Mouse (Mus musculus) midbrain, embryonic 10.5 days (tissue): ENCODE data around the gene Gm8011. TPM values are rescaled to one million over a fixed set of nuclear protein-coding genes. Genes with fewer than 3 reads are reported as not detected.
"Not testable (repeated sequence)": the region's sequence is repeated elsewhere in the genome, so short reads cannot be mapped to it uniquely, and the experiment has no call there.

Experiments used
- DNase-seq: peaks from one replicate; pipeline ENCODE4 v3.0.0-alpha.2; 2017; ENCODE audit warnings: low spot score
- H3K27ac ChIP-seq: fragments of 300-500 bp; sonication (generic); replicated peaks from 2 replicates; pipeline ENCODE4 v1.5.1; 2016; ENCODE audit warnings: mild to moderate bottlenecking
- H3K27me3 ChIP-seq: fragments of 300-500 bp; sonication (generic); 2 replicates; pipeline ENCODE4 v1.6.1; 2016; ENCODE audit warnings: low read depth, mild to moderate bottlenecking; ENCODE audit not compliant: poor library complexity, severe bottlenecking
- H3K36me3 ChIP-seq: fragments of 300-500 bp; sonication (generic); 2 replicates; pipeline ENCODE4 v1.6.1; 2016; ENCODE audit warnings: mild to moderate bottlenecking, moderate library complexity
- H3K4me1 ChIP-seq: fragments of 300-500 bp; sonication (generic); 2 replicates; pipeline ENCODE4 v1.6.1; 2016
- H3K4me3 ChIP-seq: fragments of 300-500 bp; sonication (generic); 2 replicates; pipeline ENCODE4 v1.5.1; 2016; ENCODE audit warnings: mild to moderate bottlenecking, moderate library complexity
- H3K9me3 ChIP-seq: fragments of 300-500 bp; sonication (generic); replicated peaks from 2 replicates; pipeline ENCODE4 v1.6.1; 2016; ENCODE audit warnings: mild to moderate bottlenecking
- WGBS: fragments of 180-500 bp; shearing (Covaris S2); methylation state at CpG from one replicate; pipeline ENCODE4 v1.1.7; 2016; 5-methylcytosine and 5-hydroxymethylcytosine counted together
- polyA plus RNA-seq: library from polyadenylated mRNA; unstranded; fragments of >200 nt; fragmentation: Nextera tagmentation; extraction: Ambion mirVana; gene quantifications from 2 replicates; pipeline ENCODE4 v1.2.1, GENCODE M21; 2016

The Gm8011 gene
- polyA plus RNA-seq = not detected in 2 replicates

DNA sequence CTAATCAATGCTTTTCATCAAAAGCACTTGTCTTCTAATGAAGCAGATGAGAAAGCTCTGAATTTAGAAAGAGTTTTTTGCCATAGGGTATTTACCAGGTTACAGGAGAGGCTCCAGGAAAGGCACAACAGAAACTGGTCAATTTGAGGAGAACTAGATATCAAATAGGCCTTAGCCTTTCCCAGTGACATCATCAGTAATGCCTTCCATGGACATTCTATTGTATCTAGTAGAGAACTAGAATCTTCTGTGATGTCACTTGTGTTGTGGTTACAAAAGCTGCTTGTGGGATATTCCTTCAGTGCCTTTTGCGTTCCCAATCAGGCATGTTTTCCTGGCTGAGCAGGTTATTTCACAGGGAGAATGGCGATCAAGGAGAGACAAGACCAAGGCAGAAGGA lies at the start of gene Gm8011:
Gene Gm8011, plus strand, starts transcription at position 301 of the 400 bp plus-strand sequence.
- not testable (repeated sequence) for H3K4me1 ChIP-seq, H3K36me3 ChIP-seq, H3K27ac ChIP-seq, H3K4me3 ChIP-seq, DNase-seq, H3K9me3 ChIP-seq, H3K27me3 ChIP-seq
- 63% methylated on average over 2 of the region's 2 CpGs for WGBS

DNA sequence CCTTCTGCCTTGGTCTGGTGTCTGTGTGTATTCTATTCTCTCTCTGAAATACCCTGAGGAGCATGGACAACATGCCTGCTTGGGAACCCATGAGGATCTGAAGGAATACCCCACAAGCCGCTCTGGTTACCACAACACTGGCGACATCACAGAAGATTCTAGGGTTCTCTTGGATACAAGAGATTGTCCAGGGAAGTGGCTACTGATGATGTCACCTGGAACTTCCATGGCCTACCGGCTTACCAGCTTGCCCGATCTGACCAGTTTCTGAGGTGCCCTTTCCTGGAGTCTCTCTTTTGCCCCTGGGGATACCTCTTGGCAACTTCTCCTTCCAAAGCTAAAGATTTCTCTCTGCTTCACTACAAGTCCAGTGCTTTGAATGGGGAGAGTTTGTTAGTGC lies 24.1 kb upstream of the Gm8011 start, which contains the start of gene Gm8005:
Gene Gm8005, minus strand, starts transcription at position 101 of the 400 bp plus-strand sequence.
- not testable (repeated sequence) for H3K4me3 ChIP-seq, DNase-seq, H3K36me3 ChIP-seq, H3K9me3 ChIP-seq, H3K4me1 ChIP-seq, H3K27me3 ChIP-seq, H3K27ac ChIP-seq
- WGBS = 96% methylated on average over 2 of the region's 4 CpGs

DNA sequence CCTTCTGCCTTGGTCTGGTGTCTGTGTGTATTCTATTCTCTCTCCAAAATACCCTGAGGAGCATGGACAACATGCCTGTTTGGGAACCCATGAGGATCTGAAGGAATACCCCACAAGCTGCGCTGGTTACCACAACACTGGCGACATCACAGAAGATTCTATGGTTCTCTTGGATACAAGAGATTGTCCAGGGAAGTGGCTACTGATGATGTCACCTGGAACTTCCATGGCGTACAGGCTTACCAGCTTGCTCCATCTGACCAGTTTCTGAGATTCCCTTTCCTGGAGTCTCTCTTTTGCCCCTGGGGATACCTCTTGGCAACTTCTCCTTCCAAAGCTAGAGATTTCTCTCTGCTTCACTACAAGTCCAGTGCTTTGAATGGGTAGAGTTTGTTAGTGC lies 38.6 kb downstream of the Gm8011 start, which contains the start of gene Gm8020:
Gene Gm8020, minus strand, starts transcription at position 101 of the 400 bp plus-strand sequence.
- not testable (repeated sequence) for H3K4me3 ChIP-seq, DNase-seq, H3K4me1 ChIP-seq, H3K9me3 ChIP-seq, H3K27me3 ChIP-seq, H3K27ac ChIP-seq, H3K36me3 ChIP-seq
- 88% methylated on average over 1 of the region's 3 CpGs for WGBS

Other genes with a start within 250 kb of the Gm8011 start
- not detected in 2 replicates for gene Gm17026, start 203.8 kb upstream of the Gm8011 start, polyA plus RNA-seq
- gene Gm9611, start 166.5 kb upstream of the Gm8011 start, polyA plus RNA-seq = not detected in 2 replicates
- gene Gm7995, start 153.7 kb upstream of the Gm8011 start, polyA plus RNA-seq = not detected in 2 replicates
- gene Gm8005, start 24.2 kb upstream of the Gm8011 start, polyA plus RNA-seq = not detected in 2 replicates
- gene Gm8020, start 38.5 kb downstream of the Gm8011 start, polyA plus RNA-seq = not detected in 2 replicates
- gene Gm8024, start 60.4 kb downstream of the Gm8011 start, polyA plus RNA-seq = not detected in 2 replicates
- not detected in 2 replicates for gene Gm17124, start 136.0 kb downstream of the Gm8011 start, polyA plus RNA-seq
- gene Gm3633, start 178.0 kb downstream of the Gm8011 start, polyA plus RNA-seq = not detected in 2 replicates
- gene Gm10378, start 192.1 kb downstream of the Gm8011 start, polyA plus RNA-seq = not detected in 2 replicates